Mouse (Mus musculus): ENCODE results near the gene Bahcc1.

DNA sequence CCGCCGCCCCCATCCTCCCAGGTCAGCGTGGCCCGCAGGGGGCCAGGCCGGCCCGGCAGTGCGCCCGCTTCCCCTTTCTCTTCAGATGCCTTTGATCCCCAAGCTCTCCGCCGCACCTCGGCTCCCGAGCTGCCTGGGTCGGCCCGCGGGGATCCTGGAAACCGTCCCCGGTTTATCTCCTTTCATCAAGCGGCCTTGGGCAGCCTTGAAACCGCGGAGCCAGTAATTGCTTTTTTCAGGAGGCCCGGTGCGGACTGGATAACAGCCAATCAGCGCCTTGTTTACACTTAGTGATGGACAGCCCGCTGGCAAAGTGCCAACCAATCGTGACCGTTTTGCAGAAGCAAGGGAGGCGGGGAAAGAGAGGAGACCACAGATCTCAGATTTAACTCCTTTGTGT lies 1.4 kb upstream of the Bahcc1 start:
- TF ChIP-seq POLR2A (IDR thresholded peaks at IDR 0.05; ENCODE audit: low read depth, low read length) (peak; percentile 24), CTCF (conservative IDR thresholded peaks at IDR 0.05; ENCODE audit: insufficient read depth, insufficient read length, low read depth, low read length) (no peak)

All from kidney, adult 2 months (tissue).